In genomic region chr11:22644010-22644625, GRCm38 (mm10) we compare ENCODE assay signal across 17 mouse cellular contexts.
DNase-seq lines count a peak whose midpoint lies in the region; ATAC-seq and TF ChIP-seq lines count a peak whose summit lies in the region.
"Had no signal": no experiment of that assay in that cellular context is flagged by ENCODE, and none has a peak within 500 bp of the region (broad histone marks: within the 10 kb centered on the region; RNA-seq: fewer than 3 reads in every experiment).

No protein-coding gene starts in this region.

- no peak overlapping the region for H3K9ac ChIP-seq in embryonic facial prominence, embryonic 14.5 days (ENCODE audit: low read depth, low read length)
- H3K9ac ChIP-seq in intestine, embryonic 14.5 days (ENCODE audit: low read length), result no peak overlapping the region
- H3K9ac ChIP-seq in midbrain, embryonic 13.5 days (replicated peaks), result no peak overlapping the region
- H3K9ac ChIP-seq: midbrain, embryonic 15.5 days; neural tube, embryonic 13.5 days had no signal

- H3K4me3 ChIP-seq in embryonic facial prominence, embryonic 14.5 days (ENCODE audit: low read depth, low read length), result no peak overlapping the region
- no peak overlapping the region for H3K4me3 ChIP-seq in embryonic facial prominence, embryonic 10.5 days
- no peak overlapping the region for H3K4me3 ChIP-seq in layer of hippocampus, adult 2 months
- no peak overlapping the region for H3K4me3 ChIP-seq in intestine, embryonic 14.5 days (ENCODE audit: low read depth, low read length)
- no peak overlapping the region for H3K4me3 ChIP-seq in midbrain, embryonic 13.5 days (replicated peaks)
- H3K4me3 ChIP-seq: gastrocnemius, adult 2 months; midbrain, embryonic 15.5 days; neural tube, embryonic 13.5 days had no signal

- 40% methylated on average over 3 of the region's 3 CpGs for WGBS in embryonic facial prominence, embryonic 14.5 days
- WGBS in embryonic facial prominence, embryonic 10.5 days, result 73% methylated on average over 3 of the region's 3 CpGs
- WGBS in intestine, embryonic 14.5 days, result 37% methylated on average over 3 of the region's 3 CpGs
- 77% methylated on average over 3 of the region's 3 CpGs for WGBS in midbrain, embryonic 13.5 days

- no peaks in the 10 kb centered on the region for H3K9me3 ChIP-seq in embryonic facial prominence, embryonic 14.5 days (ENCODE audit: control insufficient read depth, low read length)
- H3K9me3 ChIP-seq in embryonic facial prominence, embryonic 10.5 days, result no peaks in the 10 kb centered on the region
- H3K9me3 ChIP-seq in intestine, embryonic 14.5 days (ENCODE audit: control insufficient read depth, low read length), result no peaks in the 10 kb centered on the region
- no peaks in the 10 kb centered on the region for H3K9me3 ChIP-seq in midbrain, embryonic 13.5 days
- H3K9me3 ChIP-seq: G1E; midbrain, embryonic 15.5 days; neural tube, embryonic 13.5 days had no signal

- no peak overlapping the region for H3K4me2 ChIP-seq in embryonic facial prominence, embryonic 14.5 days (ENCODE audit: low read depth, low read length)
- H3K4me2 ChIP-seq in intestine, embryonic 14.5 days (ENCODE audit: low read length), result no peak overlapping the region
- no peak overlapping the region for H3K4me2 ChIP-seq in midbrain, embryonic 13.5 days (replicated peaks)
- H3K4me2 ChIP-seq: midbrain, embryonic 15.5 days; neural tube, embryonic 13.5 days had no signal

- DNase-seq in embryonic facial prominence, embryonic 14.5 days (ENCODE audit: low spot score), result peak; percentile 54
- DNase-seq in embryonic facial prominence, embryonic 10.5 days (ENCODE audit: low spot score), result no peak
- no peak for DNase-seq in layer of hippocampus, adult 2 months (ENCODE audit: low spot score in 2 of 2)
- no peak for DNase-seq in layer of hippocampus, adult 18-20 months (ENCODE audit: low spot score in 2 of 2)
- peak; percentile 52 for DNase-seq in 3134 (ENCODE audit: extremely low read depth, insufficient read length, low spot score)
- DNase-seq in intestine, embryonic 14.5 days (ENCODE audit: low spot score), result peak; percentile 48
- no peak for DNase-seq in gastrocnemius, postnatal 25 days
- DNase-seq: cerebellum, adult 9-11 months; gastrocnemius, adult 2 months; lung, postnatal 10 days; thymus, postnatal 25 days had no signal

- H3K27ac ChIP-seq in embryonic facial prominence, embryonic 14.5 days (replicated peaks; ENCODE audit: low read depth, low read length), result no peak overlapping the region
- no peak overlapping the region for H3K27ac ChIP-seq in embryonic facial prominence, embryonic 10.5 days (replicated peaks)
- peak overlapping the region; percentile 62 for H3K27ac ChIP-seq in layer of hippocampus, adult 2 months
- H3K27ac ChIP-seq in intestine, embryonic 14.5 days (ENCODE audit: low read depth), result no peak overlapping the region
- no peak overlapping the region for H3K27ac ChIP-seq in midbrain, embryonic 13.5 days
- H3K27ac ChIP-seq: gastrocnemius, adult 2 months; midbrain, embryonic 15.5 days; neural tube, embryonic 13.5 days had no signal

- no peaks in the 10 kb centered on the region for H3K4me1 ChIP-seq in embryonic facial prominence, embryonic 14.5 days (ENCODE audit: control insufficient read depth, insufficient read depth, low read length)
- peaks cover 8% of the 10 kb centered on the region for H3K4me1 ChIP-seq in embryonic facial prominence, embryonic 10.5 days
- H3K4me1 ChIP-seq in intestine, embryonic 14.5 days (replicated peaks; ENCODE audit: control insufficient read depth, insufficient read depth, low read length), result 0 out of 2 replicates have a peak, but pooled peaks cover 3% of the 10 kb centered on the region
- 0 out of 2 replicates have a peak, but pooled peaks cover 4% of the 10 kb centered on the region for H3K4me1 ChIP-seq in midbrain, embryonic 13.5 days (replicated peaks)
- H3K4me1 ChIP-seq: midbrain, embryonic 15.5 days had no signal

- TF ChIP-seq CTCF in layer of hippocampus, adult 2 months (conservative IDR thresholded peaks at IDR 0.05), result no peak

- H3K27me3 ChIP-seq in embryonic facial prominence, embryonic 14.5 days (replicated peaks; ENCODE audit: control insufficient read depth, insufficient read depth, low read length), result no peaks in the 10 kb centered on the region
- H3K27me3 ChIP-seq in embryonic facial prominence, embryonic 10.5 days (replicated peaks; ENCODE audit: low read depth, poor library complexity, severe bottlenecking), result no peaks in the 10 kb centered on the region
- no peaks in the 10 kb centered on the region for H3K27me3 ChIP-seq in intestine, embryonic 14.5 days (replicated peaks; ENCODE audit: control insufficient read depth, insufficient read depth, low read length)
- H3K27me3 ChIP-seq in midbrain, embryonic 13.5 days, result no peaks in the 10 kb centered on the region
- H3K27me3 ChIP-seq: midbrain, embryonic 15.5 days; neural tube, embryonic 13.5 days had no signal

- H3K36me3 ChIP-seq in embryonic facial prominence, embryonic 14.5 days (ENCODE audit: control insufficient read depth, insufficient read depth, low read length), result no peaks in the 10 kb centered on the region
- no peaks in the 10 kb centered on the region for H3K36me3 ChIP-seq in embryonic facial prominence, embryonic 10.5 days (replicated peaks)
- no peaks in the 10 kb centered on the region for H3K36me3 ChIP-seq in intestine, embryonic 14.5 days (ENCODE audit: control insufficient read depth, insufficient read depth, low read length)
- no peaks in the 10 kb centered on the region for H3K36me3 ChIP-seq in midbrain, embryonic 13.5 days
- H3K36me3 ChIP-seq: G1E; midbrain, embryonic 15.5 days; neural tube, embryonic 13.5 days had no signal

- ATAC-seq in embryonic facial prominence, embryonic 14.5 days (ENCODE audit: low read depth), result no peak
- ATAC-seq in intestine, embryonic 14.5 days (replicated peaks; ENCODE audit: low FRiP score, low TSS enrichment, low read depth), result no peak; the same call in 1 of the 2 replicates
- ATAC-seq in midbrain, embryonic 13.5 days, result no peak
- ATAC-seq: activated CD4-positive, CD25-positive, alpha-beta regulatory T cell, adult 4 months; inflammation-experienced regulatory T-cells, adult 6 months; midbrain, embryonic 15.5 days had no signal

Comparison
In these comparisons a context has a peak if more than half of its experiments do, and no peak if none do; other contexts are left out.
1. DNase-seq: peak in embryonic facial prominence, embryonic 14.5 days (single experiment), 3134 (single experiment) and intestine, embryonic 14.5 days (single experiment); none in embryonic facial prominence, embryonic 10.5 days (single experiment), layer of hippocampus, adult 2 months (0 of 2), layer of hippocampus, adult 18-20 months (0 of 2) and gastrocnemius, postnatal 25 days (single experiment).